Mouse (Mus musculus): Measurements from ENCODE around the gene Tmem214.
"Not testable (repeated sequence)": the region's sequence is repeated elsewhere in the genome, so short reads cannot be mapped to it uniquely, and the experiment has no call there.

DNA sequence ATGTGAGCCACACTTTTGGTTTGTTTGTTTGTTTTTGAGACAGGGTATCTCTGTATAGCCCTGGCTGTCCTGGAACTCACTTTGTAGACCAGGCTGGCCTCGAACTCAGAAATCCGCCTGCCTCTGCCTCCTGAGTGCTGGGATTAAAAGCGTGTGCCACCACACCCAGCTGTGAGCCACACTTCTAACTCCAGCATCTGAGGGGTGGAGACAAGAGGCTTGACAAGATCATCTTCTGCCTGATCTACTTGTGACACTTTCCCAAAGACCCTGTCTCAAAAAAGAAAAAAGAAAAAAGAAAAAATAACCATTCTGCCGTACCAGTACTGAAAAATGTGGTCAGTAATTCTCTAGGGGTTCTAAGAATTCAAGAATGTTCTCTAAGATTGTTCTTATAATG is 14.0 kb downstream of the Tmem214 start:
- not testable (repeated sequence) for TF ChIP-seq POLR2A (IDR thresholded peaks at IDR 0.05; ENCODE audit: borderline replicate concordance, control insufficient read depth, low read depth, low read length); CTCF (IDR thresholded peaks at IDR 0.05; ENCODE audit: control insufficient read depth, insufficient read depth, low read length)
